Mouse (Mus musculus) olfactory bulb, adult 2 months (tissue): Measurements from ENCODE around the gene Zbtb22. TPM values are rescaled to one million over a fixed set of nuclear protein-coding genes. Genes with fewer than 3 reads are reported as not detected.
"Not testable (repeated sequence)": the region's sequence is repeated elsewhere in the genome, so short reads cannot be mapped to it uniquely, and the experiment has no call there.

Experiments used
- H3K27ac ChIP-seq: fragments of 200-500 bp; 2 replicates; pipeline ENCODE4 v1.5.1; 2012; ENCODE audit warnings: low read depth, low read length; ENCODE audit not compliant: insufficient read depth
- H3K4me1 ChIP-seq: fragments of 200-500 bp; 2 replicates; pipeline ENCODE4 v1.6.1; 2012; ENCODE audit warnings: low read length; ENCODE audit not compliant: control insufficient read depth, insufficient read depth
- H3K4me3 ChIP-seq: fragments of 200-500 bp; 2 replicates; pipeline ENCODE4 v1.5.1; 2012; ENCODE audit warnings: mild to moderate bottlenecking, low read depth, low read length, moderate library complexity; ENCODE audit not compliant: insufficient read depth
- CTCF ChIP-seq: fragments of 200-500 bp; IDR thresholded peaks from 2 replicates; pipeline ENCODE4 v1.5.1; 2012; ENCODE audit warnings: low read depth, mild to moderate bottlenecking, low read length, moderate library complexity; ENCODE audit not compliant: insufficient read depth
- POLR2A ChIP-seq: fragments of 200-500 bp; IDR thresholded peaks from 2 replicates; pipeline ENCODE4 v1.6.1; 2012; ENCODE audit warnings: mild to moderate bottlenecking, low read depth, low read length, moderate library complexity; ENCODE audit not compliant: insufficient read depth
- WGBS: fragments of 180-500 bp; shearing (Covaris S2); methylation state at CpG from one replicate; pipeline ENCODE4 v1.1.7; 2018; 5-methylcytosine and 5-hydroxymethylcytosine counted together
- polyA plus RNA-seq: library from polyadenylated mRNA; stranded (reverse); fragments of >200 nt; gene quantifications from 2 replicates; pipeline ENCODE4 v1.2.4, GENCODE M21; 2012; ENCODE audit warnings: low replicate concordance; ENCODE audit not compliant: missing spikeins, insufficient read depth, insufficient read length

The Zbtb22 gene
- polyA plus RNA-seq, 1 experiment: not detected

- TF ChIP-seq CTCF (no peak), POLR2A (no peak)
- 59% methylated on average over 19 of the region's 19 CpGs for WGBS
- Histone ChIP-seq H3K4me3 (peak overlapping the region; percentile 77), H3K4me1 (peaks cover 20% of the 10 kb centered on the region), H3K27ac (no peak overlapping the region)
Observed at GRCm38 (mm10) chr17:33941381-33941780, 25.7 kb downstream of the Zbtb22 start.

DNA sequence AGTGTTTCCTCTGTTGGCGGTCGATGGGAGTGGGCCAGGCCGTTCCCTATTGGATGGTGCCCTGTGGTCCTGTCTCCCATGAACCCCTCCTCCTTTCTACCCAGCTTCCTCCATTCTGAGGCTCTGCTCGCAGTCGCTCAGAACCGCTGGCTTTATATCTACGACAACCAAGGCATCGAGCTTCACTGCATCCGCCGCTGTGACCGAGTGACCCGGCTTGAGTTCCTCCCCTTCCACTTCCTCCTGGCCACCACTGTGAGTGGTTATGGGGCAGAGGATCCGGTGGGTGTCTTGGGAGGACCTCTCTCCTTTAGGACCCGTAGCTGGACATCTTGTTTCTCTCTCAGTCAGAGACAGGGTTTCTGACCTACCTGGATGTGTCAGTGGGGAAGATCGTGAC is 27.8 kb downstream of the Zbtb22 start:
- H3K4me3 ChIP-seq: no peak overlapping the region
- H3K4me1 ChIP-seq: peaks cover 20% of the 10 kb centered on the region
- H3K27ac ChIP-seq: no peak overlapping the region
- 92% methylated on average over 15 of the region's 15 CpGs for WGBS
- TF ChIP-seq POLR2A: no peak

DNA sequence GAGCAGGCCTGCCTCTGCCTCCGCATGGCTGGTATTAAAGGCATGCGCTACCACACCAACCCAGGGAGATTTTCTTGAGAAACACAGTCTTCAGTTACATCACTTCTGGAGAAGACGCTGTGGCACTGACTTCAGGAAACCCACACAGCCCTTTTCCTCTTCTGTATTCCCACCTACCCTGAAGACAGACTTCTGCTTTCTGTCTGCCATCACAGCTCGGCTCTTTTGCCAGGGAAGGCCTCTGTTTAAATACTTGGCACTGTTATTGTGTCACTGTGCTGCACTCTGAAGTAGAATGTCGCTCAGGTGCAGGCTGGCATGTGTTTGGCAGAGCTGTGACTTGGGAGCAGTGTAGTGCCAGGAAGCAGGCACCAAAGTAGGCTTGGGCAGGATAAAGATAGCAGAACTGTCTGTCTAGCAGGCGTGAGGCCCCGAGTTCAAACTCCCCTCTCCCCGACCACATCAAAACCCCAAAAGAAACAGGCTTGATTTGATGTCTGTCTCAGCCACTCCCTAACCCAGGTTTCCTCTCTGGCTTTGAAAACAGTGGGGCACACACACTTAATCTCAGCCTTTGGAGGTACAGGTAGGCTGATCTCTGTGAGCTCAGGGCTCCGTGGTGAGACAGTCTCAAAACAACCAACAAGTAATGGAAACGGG is 31.9 kb downstream of the Zbtb22 start:
- TF ChIP-seq POLR2A: no peak
- no peak for TF ChIP-seq CTCF
- no peak overlapping the region for H3K27ac ChIP-seq
- H3K4me1 ChIP-seq: peaks cover 27% of the 10 kb centered on the region
- 89% methylated on average over 10 of the region's 10 CpGs for WGBS
- no peak overlapping the region for H3K4me3 ChIP-seq

GRCm38 (mm10) chr17:33948090-33948904 is 32.6 kb downstream of the Zbtb22 start:
- TF ChIP-seq POLR2A (no peak), CTCF (no peak)
- WGBS: 87% methylated on average over 22 of the region's 22 CpGs
- Histone ChIP-seq H3K27ac (no peak overlapping the region), H3K4me3 (no peak overlapping the region), H3K4me1 (peaks cover 27% of the 10 kb centered on the region)

GRCm38 (mm10) chr17:33948905-33949537 is 33.3 kb downstream of the Zbtb22 start:
- Histone ChIP-seq H3K4me3 (no peak overlapping the region), H3K27ac (no peak overlapping the region), H3K4me1 (peaks cover 27% of the 10 kb centered on the region)
- 91% methylated on average over 19 of the region's 19 CpGs for WGBS
- TF ChIP-seq CTCF: no peak
- no peak for TF ChIP-seq POLR2A

DNA sequence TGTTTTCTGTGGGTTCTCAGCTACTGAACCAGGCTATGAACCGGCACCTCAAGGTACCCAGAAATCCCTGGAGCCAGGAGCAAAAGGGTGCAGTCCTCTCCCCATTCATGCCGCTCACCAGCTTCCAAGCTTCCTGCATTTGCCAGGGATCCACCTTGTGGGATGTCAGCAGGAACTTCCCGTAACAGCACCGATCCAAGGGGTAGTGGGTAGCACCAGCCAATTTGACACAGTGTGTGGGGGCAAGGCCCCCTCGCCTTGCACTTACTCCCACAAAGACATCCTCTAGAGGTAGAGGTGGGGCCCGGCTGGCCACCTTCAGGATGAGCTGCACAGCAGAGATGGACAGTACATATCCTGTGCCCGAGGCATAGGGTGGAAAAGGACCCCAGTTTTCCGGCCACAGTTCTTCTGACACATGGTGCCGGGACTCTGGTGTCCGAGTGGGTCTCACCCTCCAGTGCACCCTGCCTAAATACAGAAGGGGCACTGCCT is 34.5 kb downstream of the Zbtb22 start:
- Histone ChIP-seq H3K4me3 (peak overlapping the region; percentile 72), H3K4me1 (peaks cover 35% of the 10 kb centered on the region), H3K27ac (no peak overlapping the region)
- TF ChIP-seq POLR2A (no peak), CTCF (no peak)
- WGBS: 63% methylated on average over 10 of the region's 10 CpGs

- Histone ChIP-seq H3K4me3 (peak within 1 kb of the TSS; percentile 72), H3K4me1 (peaks cover 35% of the 10 kb centered on the region), H3K27ac (peak within 1 kb of the TSS; percentile 76)
- WGBS: under 1% methylated on average over 41 of the region's 45 CpGs
- TF ChIP-seq POLR2A: peak; percentile 72
- no peak for TF ChIP-seq CTCF
Observed at GRCm38 (mm10) chr17:33951021-33951946, 35.6 kb downstream of the Zbtb22 start, which contains the start of gene B3galt4. Gene B3galt4 (minus strand): TSS chr17:33951488.

- WGBS: 76% methylated on average over 13 of the region's 13 CpGs
- not testable (repeated sequence) for H3K27ac ChIP-seq, H3K4me3 ChIP-seq
- peaks cover 35% of the 10 kb centered on the region for H3K4me1 ChIP-seq
Observed at GRCm38 (mm10) chr17:33952015-33952414, 36.3 kb downstream of the Zbtb22 start.

DNA sequence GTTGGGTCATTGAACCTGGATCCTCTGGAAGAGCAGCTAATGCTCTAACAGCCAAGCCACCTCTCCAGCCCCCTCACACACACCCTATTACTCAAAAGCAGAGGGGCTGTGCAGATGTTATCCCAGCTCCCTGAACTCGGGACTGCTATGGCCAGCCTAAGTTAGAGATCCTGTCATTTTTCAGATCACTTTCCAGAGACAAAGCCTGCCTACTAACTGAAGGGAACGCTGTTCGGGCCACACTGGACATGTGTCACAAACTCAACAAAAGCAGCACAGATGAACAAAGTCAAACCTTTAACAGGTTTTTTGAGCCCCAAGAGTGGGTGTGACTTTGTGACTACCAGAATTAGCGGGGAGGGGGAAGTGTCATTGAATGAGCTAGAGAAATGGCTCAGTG is 37.2 kb downstream of the Zbtb22 start:
- no peak for TF ChIP-seq POLR2A
- Histone ChIP-seq H3K27ac (no peak overlapping the region), H3K4me3 (no peak overlapping the region), H3K4me1 (peaks cover 38% of the 10 kb centered on the region)
- whole genome bisulfite sequencing: 80% methylated on average over 4 of the region's 4 CpGs
